ENCODE assay signal across 8 mouse cellular contexts in the genomic region with DNA sequence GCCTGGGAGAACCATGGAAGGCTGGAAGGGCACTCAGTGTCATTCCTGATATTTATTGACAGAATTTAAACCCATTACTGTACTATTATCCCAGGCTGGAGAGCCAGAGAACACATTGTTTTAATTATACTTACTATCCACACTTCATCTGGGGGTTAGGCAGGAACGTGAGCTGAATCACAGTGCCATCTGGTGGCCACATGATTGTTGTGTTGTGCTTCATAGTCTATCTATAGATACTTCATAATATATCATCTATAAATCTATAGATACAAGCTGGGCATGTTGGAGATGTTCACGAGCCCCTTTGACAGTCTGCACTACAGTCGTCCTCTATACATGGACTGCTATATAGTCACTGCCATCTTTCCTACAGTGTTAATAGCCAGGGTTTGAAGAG. TPM values are rescaled to one million over a fixed set of nuclear protein-coding genes. Genes with fewer than 3 reads are reported as not detected.
DNase-seq lines count a peak whose midpoint lies in the region; ATAC-seq lines count a peak whose summit lies in the region.

No protein-coding gene starts in this region.

- peak; percentile 14 to 60 for DNase-seq in kidney, adult 8-10 months
- DNase-seq in kidney, adult 11 months: no peak
- peak; percentile 41 for DNase-seq in embryo, embryonic 9.5 days (ENCODE audit: extremely low spot score)
- peak; percentile 56 for DNase-seq in kidney, adult 9 months

- ATAC-seq in CD4-positive, CD25-positive, alpha-beta regulatory T cell, adult 4 months: peak; percentile 47
- ATAC-seq in activated CD4-positive, CD25-positive, alpha-beta regulatory T cell, adult 4 months: peak; percentile 59
- peak; percentile 86 for ATAC-seq in megakaryocyte progenitor cell, adult 5-6 weeks (replicated peaks; ENCODE audit: poor library complexity)
- ATAC-seq in megakaryocyte, adult 5-6 weeks (ENCODE audit: poor library complexity, severe bottlenecking): no peak; the same call in 1 of the 2 replicates

RNA-seq across cellular contexts. Expression of a gene that starts 51.4 kb away (rescaled TPM):
- polyA plus RNA-seq in CD4-positive, CD25-positive, alpha-beta regulatory T cell, adult 4 months (2017; shearing (Covaris generic)): 10 to 100 TPM; 26.6 to 27.3 TPM
- 10 to 100 TPM; 19.2 to 24.3 TPM for polyA plus RNA-seq in activated CD4-positive, CD25-positive, alpha-beta regulatory T cell, adult 4 months (2017; shearing (Covaris generic))
- 117 and 120 TPM in 2 replicates for total RNA-seq in megakaryocyte progenitor cell, adult 5-6 weeks (2015)
- total RNA-seq in megakaryocyte progenitor cell, adult 5-6 weeks (2017): 190 and 207 TPM in 2 replicates
- 154 and 171 TPM in 2 replicates for total RNA-seq in megakaryocyte, adult 5-6 weeks (2015)
- 227 and 264 TPM in 2 replicates for total RNA-seq in megakaryocyte, adult 5-6 weeks (2017)
